Mouse (Mus musculus) olfactory bulb, adult 2 months (tissue): ENCODE results near the gene Aacs.

Experiments
- CTCF ChIP-seq: fragments of 200-500 bp; IDR thresholded peaks from 2 replicates; pipeline ENCODE4 v1.5.1; 2012; ENCODE audit warnings: low read depth, mild to moderate bottlenecking, low read length, moderate library complexity; ENCODE audit not compliant: insufficient read depth
- POLR2A ChIP-seq: fragments of 200-500 bp; IDR thresholded peaks from 2 replicates; pipeline ENCODE4 v1.6.1; 2012; ENCODE audit warnings: mild to moderate bottlenecking, low read depth, low read length, moderate library complexity; ENCODE audit not compliant: insufficient read depth

DNA sequence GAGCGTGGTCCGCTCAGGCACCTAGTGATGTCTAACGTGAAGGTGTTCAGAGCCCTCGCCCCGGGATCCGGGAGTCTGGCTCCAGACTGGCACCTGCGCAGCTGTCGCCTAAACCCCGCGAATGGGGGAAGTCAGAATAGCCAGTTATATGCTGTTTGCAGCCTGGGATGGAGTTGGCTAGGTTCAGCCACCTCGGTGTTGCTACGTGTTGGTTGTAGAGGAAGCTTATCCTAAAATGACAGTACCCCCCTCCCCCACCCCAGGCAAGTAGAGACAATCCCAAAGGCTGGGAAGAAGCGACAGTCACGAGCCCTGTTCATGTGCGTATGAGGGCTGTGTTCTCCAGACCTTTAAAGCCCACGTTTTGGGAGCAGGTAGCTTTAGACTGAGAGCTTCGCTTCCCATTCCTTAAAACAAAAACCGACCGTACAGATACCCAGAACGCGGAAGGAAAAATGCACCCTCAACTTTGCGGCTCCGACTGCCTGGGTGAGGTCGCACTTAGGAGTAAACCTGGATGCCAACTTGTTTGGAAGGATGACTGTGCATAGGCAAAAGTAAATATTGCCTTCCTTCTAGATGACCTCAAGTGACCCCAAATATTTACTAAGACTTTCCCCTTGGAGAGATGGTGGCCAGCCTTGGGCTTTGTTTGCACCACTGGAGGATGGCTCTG, 57.7 kb downstream of the Aacs start:
- TF ChIP-seq CTCF (no peak), POLR2A (no peak)
